ENCODE assay signal across 16 mouse cellular contexts in the genomic region with DNA sequence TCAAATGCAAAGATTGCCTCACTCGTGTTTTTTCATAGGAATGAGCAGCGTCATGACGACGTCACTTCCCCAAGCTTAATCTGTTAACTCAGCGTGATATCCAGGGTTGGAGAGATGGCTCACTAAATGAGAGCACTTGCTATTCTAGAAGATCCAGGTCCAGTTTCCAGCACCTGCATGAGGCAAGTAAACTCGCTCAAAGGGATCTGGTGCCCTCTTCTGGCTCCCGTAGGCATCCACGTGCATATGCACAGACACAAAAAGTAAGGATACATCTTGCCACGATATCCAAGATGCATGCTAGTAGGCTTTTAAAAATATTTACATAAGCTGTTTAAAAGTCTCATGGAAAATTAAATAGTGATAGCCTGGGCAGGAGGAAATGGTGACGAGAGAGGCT. TPM values are rescaled to one million over a fixed set of nuclear protein-coding genes. Genes with fewer than 3 reads are reported as not detected.
A peak's percentile ranks its signal among the peaks of the same experiment; 100 is the strongest.
DNase-seq lines count a peak whose midpoint lies in the region; ATAC-seq and TF ChIP-seq lines count a peak whose summit lies in the region.
"Had no signal": no experiment of that assay in that cellular context is flagged by ENCODE, and none has a peak within 500 bp of the region (broad histone marks: within the 10 kb centered on the region; RNA-seq: fewer than 3 reads in every experiment).

No protein-coding gene starts in this region.

- no peak overlapping the region for H3K4me3 ChIP-seq in kidney, postnatal 0 days (replicated peaks; ENCODE audit: low read depth, low read length)
- no peak overlapping the region for H3K4me3 ChIP-seq in thymus, adult 2 months (ENCODE audit: control insufficient read depth, insufficient read depth, low read length)
- no peak overlapping the region for H3K4me3 ChIP-seq in G1E (ENCODE audit: low read depth, low read length)
- no peak overlapping the region for H3K4me3 ChIP-seq in stomach, postnatal 0 days (ENCODE audit: low read depth, low read length)
- H3K4me3 ChIP-seq: embryonic facial prominence, embryonic 12.5 days; heart, embryonic 13.5 days; hindbrain, embryonic 10.5 days; limb, embryonic 10.5 days; neural tube, embryonic 12.5 days had no signal

- H3K9ac ChIP-seq in kidney, postnatal 0 days (ENCODE audit: low read depth, low read length), result no peak overlapping the region
- H3K9ac ChIP-seq in stomach, postnatal 0 days (ENCODE audit: low read length), result no peak overlapping the region
- H3K9ac ChIP-seq: embryonic facial prominence, embryonic 12.5 days; heart, embryonic 13.5 days; neural tube, embryonic 12.5 days had no signal

- H3K36me3 ChIP-seq in kidney, postnatal 0 days (ENCODE audit: insufficient read depth, low read length), result no peaks in the 10 kb centered on the region
- H3K36me3 ChIP-seq in thymus, adult 2 months (ENCODE audit: control insufficient read depth, insufficient read depth, low read length), result no peaks in the 10 kb centered on the region
- peaks cover 5% of the 10 kb centered on the region for H3K36me3 ChIP-seq in G1E (replicated peaks)
- H3K36me3 ChIP-seq in stomach, postnatal 0 days (ENCODE audit: control insufficient read depth, insufficient read depth, low read length), result no peaks in the 10 kb centered on the region; the same call in 1 of the 2 replicates
- H3K36me3 ChIP-seq: embryonic facial prominence, embryonic 12.5 days; heart, embryonic 13.5 days; hindbrain, embryonic 10.5 days; limb, embryonic 10.5 days; neural tube, embryonic 12.5 days had no signal

- H3K27me3 ChIP-seq in kidney, postnatal 0 days (ENCODE audit: insufficient read depth, low read length), result no peaks in the 10 kb centered on the region
- H3K27me3 ChIP-seq in thymus, adult 2 months (ENCODE audit: control insufficient read depth, insufficient read depth, low read length), result no peaks in the 10 kb centered on the region
- H3K27me3 ChIP-seq in G1E (ENCODE audit: insufficient read depth, low read length), result peaks cover 19% of the 10 kb centered on the region
- H3K27me3 ChIP-seq in stomach, postnatal 0 days (ENCODE audit: control insufficient read depth, insufficient read depth, low read length), result no peaks in the 10 kb centered on the region
- H3K27me3 ChIP-seq: embryonic facial prominence, embryonic 12.5 days; heart, embryonic 13.5 days; neural tube, embryonic 12.5 days had no signal

- ATAC-seq in kidney, postnatal 0 days (replicated peaks; ENCODE audit: low FRiP score, low read depth), result no peak
- no peak for ATAC-seq in G1E (ENCODE audit: extremely low read depth, insufficient number of reproducible peaks, low FRiP score, poor library complexity, severe bottlenecking)
- no peak for ATAC-seq in stomach, postnatal 0 days (ENCODE audit: low FRiP score, low TSS enrichment)
- no peak for ATAC-seq in cerebellum, adult (ENCODE audit: insufficient number of reproducible peaks, low FRiP score, low TSS enrichment)

- H3K9me3 ChIP-seq in kidney, postnatal 0 days (replicated peaks; ENCODE audit: low read length), result no peaks in the 10 kb centered on the region
- no peaks in the 10 kb centered on the region for H3K9me3 ChIP-seq in G1E (replicated peaks)
- H3K9me3 ChIP-seq in stomach, postnatal 0 days (ENCODE audit: control insufficient read depth, low read length), result no peaks in the 10 kb centered on the region
- H3K9me3 ChIP-seq: embryonic facial prominence, embryonic 12.5 days; heart, embryonic 13.5 days; hindbrain, embryonic 10.5 days; limb, embryonic 10.5 days; neural tube, embryonic 12.5 days had no signal

- no peak for DNase-seq in kidney, postnatal 0 days (ENCODE audit: low spot score)
- no peak for DNase-seq in kidney, postnatal 14 days
- peak; percentile 13 for DNase-seq in thymus, adult 2 months
- DNase-seq in thymus, adult 18-20 months, result no peak
- DNase-seq in G1E (ENCODE audit: low spot score), result no peak
- DNase-seq in stomach, postnatal 0 days (ENCODE audit: low spot score), result no peak
- DNase-seq: adrenal gland, postnatal 25 days; gastrocnemius, postnatal 36 days; kidney, postnatal 25 days; lung, adult 2 months had no signal

- no peak overlapping the region for H3K4me2 ChIP-seq in kidney, postnatal 0 days (ENCODE audit: low read length)
- H3K4me2 ChIP-seq in stomach, postnatal 0 days (replicated peaks; ENCODE audit: low read depth), result no peak overlapping the region
- H3K4me2 ChIP-seq: embryonic facial prominence, embryonic 12.5 days; heart, embryonic 13.5 days; neural tube, embryonic 12.5 days had no signal

- 82% methylated on average over 10 of the region's 10 CpGs for WGBS in kidney, postnatal 0 days
- WGBS in thymus, adult 2 months, result 88% methylated on average over 10 of the region's 10 CpGs
- 74% methylated on average over 10 of the region's 10 CpGs for whole genome bisulfite sequencing in stomach, postnatal 0 days

- TF ChIP-seq POLR2A in thymus, adult 2 months (IDR thresholded peaks at IDR 0.05; ENCODE audit: control insufficient read depth, extremely low read depth, insufficient read depth, low read length, poor library complexity), result no peak

- H3K27ac ChIP-seq in kidney, postnatal 0 days, result no peak overlapping the region
- H3K27ac ChIP-seq in thymus, adult 2 months (ENCODE audit: control insufficient read depth, insufficient read depth, low read length), result no peak overlapping the region
- H3K27ac ChIP-seq in stomach, postnatal 0 days (replicated peaks), result no peak overlapping the region
- H3K27ac ChIP-seq: embryonic facial prominence, embryonic 12.5 days; heart, embryonic 13.5 days; hindbrain, embryonic 10.5 days; limb, embryonic 10.5 days; neural tube, embryonic 12.5 days had no signal

- H3K4me1 ChIP-seq in kidney, postnatal 0 days (replicated peaks; ENCODE audit: insufficient read depth, low read length), result no peaks in the 10 kb centered on the region
- H3K4me1 ChIP-seq in thymus, adult 2 months (replicated peaks; ENCODE audit: control insufficient read depth, insufficient read depth, low read length), result no peaks in the 10 kb centered on the region
- H3K4me1 ChIP-seq in G1E (ENCODE audit: insufficient read depth, low read depth, low read length), result no peaks in the 10 kb centered on the region
- no peaks in the 10 kb centered on the region for H3K4me1 ChIP-seq in stomach, postnatal 0 days (replicated peaks; ENCODE audit: control insufficient read depth, insufficient read depth)
- H3K4me1 ChIP-seq: embryonic facial prominence, embryonic 12.5 days; heart, embryonic 13.5 days; hindbrain, embryonic 10.5 days; limb, embryonic 10.5 days; neural tube, embryonic 12.5 days had no signal

- peak; percentile 25; the same call in 1 of the 2 replicates for TF ChIP-seq CTCF in kidney, postnatal 0 days (IDR thresholded peaks at IDR 0.05; ENCODE audit: low read depth)
- TF ChIP-seq CTCF in thymus, adult 2 months (IDR thresholded peaks at IDR 0.05; ENCODE audit: borderline replicate concordance, control insufficient read depth, extremely low read depth, insufficient read depth, low read length, poor library complexity), result no peak
- peak; percentile 29; the same call in 1 of the 2 replicates for TF ChIP-seq CTCF in G1E (IDR thresholded peaks at IDR 0.05; ENCODE audit: low read depth, low read length)
- TF ChIP-seq CTCF in stomach, postnatal 0 days (IDR thresholded peaks at IDR 0.05; ENCODE audit: low read depth), result peak; percentile 47

- no peak for TF ChIP-seq EP300 in stomach, postnatal 0 days (optimal IDR thresholded peaks at IDR 0.05)

RNA-seq across cellular contexts. Expression of a gene that starts 55.8 kb away (rescaled TPM):
- 10.6 and 10.8 TPM in 2 replicates for polyA plus RNA-seq in kidney, postnatal 0 days (2015; fragmentation: Nextera tagmentation; extraction: Ambion mirVana)
- polyA plus RNA-seq in thymus, adult 2 months (2012; rRNA removed), result 21.0 and 22.7 TPM in 2 replicates
- total RNA-seq in G1E (2014; fragmentation: Nextera tagmentation) (58.1 and 95.0 TPM in 2 replicates), G1E (2017) (53.9 and 56.4 TPM in 2 replicates)
- polyA plus RNA-seq in G1E (2012), result 17.9 and 18.4 TPM in 2 replicates
- 6.8 and 7.9 TPM in 2 replicates for polyA plus RNA-seq in stomach, postnatal 0 days (2015; fragmentation: Nextera tagmentation; extraction: Ambion mirVana)
